Mouse (Mus musculus) liver, adult 10 weeks (tissue): ENCODE data around the gene Nrde2. TPM values are rescaled to one million over a fixed set of nuclear protein-coding genes. Genes with fewer than 3 reads are reported as not detected.

Experiments used
- polyA plus RNA-seq: library from polyadenylated mRNA; stranded (reverse); fragments of 350-450 nt; fragmentation: Illumina TruSeq; extraction: RNeasy Lipid Tissue Mini Kit (QIAGEN cat#74804); gene quantifications from one replicate; pipeline ENCODE4 v1.2.3, GENCODE M21; 2014; ENCODE audit warnings: low read depth, low replicate concordance

The Nrde2 gene
- 1.0 TPM for polyA plus RNA-seq

DNA sequence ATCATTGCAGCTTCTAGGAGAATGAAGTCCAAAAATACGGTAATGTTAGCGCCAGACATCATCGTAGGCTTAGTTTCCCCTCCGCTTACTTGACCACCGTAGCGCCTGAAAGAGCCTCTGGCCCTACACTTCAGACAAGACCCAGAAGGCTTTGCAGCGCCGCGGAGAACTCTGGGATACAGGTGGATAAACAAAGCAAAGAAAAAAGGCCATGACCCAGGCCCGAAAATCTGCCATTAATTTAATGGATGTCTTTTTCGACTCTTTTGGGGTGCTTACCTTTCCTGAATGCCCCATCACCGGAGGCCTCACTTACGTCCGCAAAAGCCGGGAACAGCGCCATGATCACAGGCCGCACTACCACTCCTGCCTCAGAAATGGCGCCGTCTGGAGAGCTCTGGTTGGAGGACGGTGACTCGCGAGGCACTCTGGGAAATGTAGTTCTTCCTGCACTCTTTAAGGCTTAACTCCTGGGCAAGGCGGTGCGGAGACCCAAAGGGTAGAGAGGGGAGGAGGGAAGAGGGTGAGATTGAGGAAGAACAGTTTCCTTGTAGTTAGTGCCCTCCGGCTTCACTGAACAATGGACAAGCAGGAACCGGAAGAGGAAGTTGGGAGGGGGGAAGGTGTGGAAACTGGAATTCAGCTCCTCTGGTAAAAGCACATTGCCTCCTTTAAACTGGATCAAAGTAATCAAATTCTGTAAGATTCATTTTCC, at the start of gene Nrde2:
Gene Nrde2 (minus strand): TSS at position 393 of the 715 bp plus-strand sequence.

GRCm38 (mm10) chr12:100198967-100199660, 39.7 kb upstream of the Nrde2 start, which contains the start of gene Calm1:
Gene Calm1 (plus strand): TSS chr12:100199435.

DNA sequence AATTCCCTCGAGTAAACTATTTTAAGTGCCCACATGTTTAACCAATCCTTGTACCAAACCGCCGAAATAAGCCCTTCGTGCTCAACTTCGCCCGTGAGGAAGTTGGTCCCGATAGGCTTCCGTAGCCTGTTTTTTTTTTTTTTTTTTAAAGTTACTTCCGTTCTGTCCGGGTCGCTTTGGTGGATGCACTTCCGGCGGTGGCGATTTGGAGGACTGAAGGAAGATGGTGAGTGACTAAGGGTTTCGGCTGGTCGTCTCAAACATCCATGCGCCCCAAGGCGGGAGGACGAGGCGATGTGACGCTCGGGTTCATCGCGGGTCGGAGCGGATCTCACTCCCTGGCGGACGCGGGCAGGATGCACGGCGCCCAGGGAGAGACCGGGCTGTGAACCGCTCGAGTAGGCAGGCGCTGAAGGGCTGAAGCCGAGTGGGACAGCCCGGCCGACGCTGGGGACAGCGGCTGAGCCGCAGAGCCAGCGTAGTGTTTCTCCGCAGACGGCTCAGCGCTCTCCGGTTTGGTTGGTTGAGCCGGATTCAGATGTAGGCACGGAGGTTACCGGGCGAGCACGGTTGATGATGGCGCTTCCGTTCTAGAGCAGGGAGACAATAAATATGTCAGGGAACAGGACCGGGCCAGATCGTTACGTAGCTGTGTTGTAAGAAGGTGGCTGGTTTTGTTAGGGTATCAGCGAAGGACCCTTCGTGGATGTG, 49.3 kb downstream of the Nrde2 start, which contains the start of gene Psmc1:
Gene Psmc1 (plus strand): TSS at position 169 of the 711 bp plus-strand sequence.

Other genes with a start within 250 kb of the Nrde2 start
- 0.24 TPM for gene Kcnk13, start 195.2 kb downstream of the Nrde2 start, polyA plus RNA-seq
- gene Psmc1, start 49.5 kb downstream of the Nrde2 start, polyA plus RNA-seq: 203 TPM
- gene Calm1, start 39.8 kb upstream of the Nrde2 start, polyA plus RNA-seq: 177 TPM